Mouse (Mus musculus): Measurements from ENCODE around the gene Arl2.

The Arl2 gene

GRCm38 (mm10) chr19:6126789-6127580, 14.4 kb downstream of the Arl2 start:
- peak; percentile 32 for DNase-seq (ENCODE audit: low read depth)

- DNase-seq (ENCODE audit: low read depth): peak; percentile 90
These were observed 15.1 kb downstream of the Arl2 start for GRCm38 (mm10) chr19:6126289-6126688.

GRCm38 (mm10) chr19:6124898-6125297, 16.4 kb downstream of the Arl2 start:
- DNase-seq (ENCODE audit: low read depth): no peak

GRCm38 (mm10) chr19:6123330-6123729, 18.0 kb downstream of the Arl2 start:
- no peak for DNase-seq (ENCODE audit: low read depth)

GRCm38 (mm10) chr19:6121761-6122160, 19.6 kb downstream of the Arl2 start:
- DNase-seq (ENCODE audit: low read depth): no peak

GRCm38 (mm10) chr19:6118677-6119185, 22.6 kb downstream of the Arl2 start:
- no peak for DNase-seq (ENCODE audit: low read depth)

GRCm38 (mm10) chr19:6117986-6118676, 23.2 kb downstream of the Arl2 start, which contains the start of gene Sac3d1:
Gene Sac3d1, minus strand, starts transcription at chr19:6118650.
- DNase-seq (ENCODE audit: low read depth): peak; percentile 93

- no peak for DNase-seq (ENCODE audit: low read depth)
These were observed 23.9 kb downstream of the Arl2 start for GRCm38 (mm10) chr19:6117346-6117985.

- no peak for DNase-seq (ENCODE audit: low read depth)
These were observed 25.1 kb downstream of the Arl2 start for GRCm38 (mm10) chr19:6116113-6116850.

- DNase-seq (ENCODE audit: low read depth): no peak
These were observed 28.2 kb downstream of the Arl2 start for GRCm38 (mm10) chr19:6113116-6113515.

- no peak for DNase-seq (ENCODE audit: low read depth)
These were observed 35.8 kb downstream of the Arl2 start, which contains the start of gene Naaladl1 for GRCm38 (mm10) chr19:6105586-6105985. Gene Naaladl1, plus strand, starts transcription at chr19:6105782.

- no peak for DNase-seq (ENCODE audit: low read depth)
These were observed 36.9 kb downstream of the Arl2 start for GRCm38 (mm10) chr19:6104476-6104875.

GRCm38 (mm10) chr19:6102169-6102853, 39.0 kb downstream of the Arl2 start:
- no peak for DNase-seq (ENCODE audit: low read depth)

GRCm38 (mm10) chr19:6101186-6101585, 40.2 kb downstream of the Arl2 start:
- no peak for DNase-seq (ENCODE audit: low read depth)

- DNase-seq (ENCODE audit: low read depth): no peak
These were observed 43.5 kb downstream of the Arl2 start for GRCm38 (mm10) chr19:6097847-6098246.

- DNase-seq (ENCODE audit: low read depth): no peak
These were observed 47.2 kb downstream of the Arl2 start, which contains the start of gene AC131692.1 for GRCm38 (mm10) chr19:6094119-6094518. Gene AC131692.1, plus strand, starts transcription at chr19:6094419.

GRCm38 (mm10) chr19:6088841-6089240, 52.5 kb downstream of the Arl2 start:
- no peak for DNase-seq (ENCODE audit: low read depth)

GRCm38 (mm10) chr19:6085417-6085879, 55.9 kb downstream of the Arl2 start:
- DNase-seq (ENCODE audit: low read depth): peak; percentile 84

- peak; percentile 98 for DNase-seq (ENCODE audit: low read depth)
These were observed 56.7 kb downstream of the Arl2 start, which contains the start of the genes Zfpl1 and Cdca5 for GRCm38 (mm10) chr19:6084478-6085248. Gene Zfpl1, minus strand, starts transcription at chr19:6084956. Gene Cdca5, plus strand, starts transcription at chr19:6084983.

Data from naive thymus-derived CD4-positive, alpha-beta T cell, adult 2 months (primary cell).